Mouse (Mus musculus): ENCODE results near the gene Ehmt2.
A peak's percentile ranks its signal among the peaks of the same experiment; 100 is the strongest.
"Not testable (repeated sequence)": the region's sequence is repeated elsewhere in the genome, so short reads cannot be mapped to it uniquely, and the experiment has no call there.

The Ehmt2 gene

DNA sequence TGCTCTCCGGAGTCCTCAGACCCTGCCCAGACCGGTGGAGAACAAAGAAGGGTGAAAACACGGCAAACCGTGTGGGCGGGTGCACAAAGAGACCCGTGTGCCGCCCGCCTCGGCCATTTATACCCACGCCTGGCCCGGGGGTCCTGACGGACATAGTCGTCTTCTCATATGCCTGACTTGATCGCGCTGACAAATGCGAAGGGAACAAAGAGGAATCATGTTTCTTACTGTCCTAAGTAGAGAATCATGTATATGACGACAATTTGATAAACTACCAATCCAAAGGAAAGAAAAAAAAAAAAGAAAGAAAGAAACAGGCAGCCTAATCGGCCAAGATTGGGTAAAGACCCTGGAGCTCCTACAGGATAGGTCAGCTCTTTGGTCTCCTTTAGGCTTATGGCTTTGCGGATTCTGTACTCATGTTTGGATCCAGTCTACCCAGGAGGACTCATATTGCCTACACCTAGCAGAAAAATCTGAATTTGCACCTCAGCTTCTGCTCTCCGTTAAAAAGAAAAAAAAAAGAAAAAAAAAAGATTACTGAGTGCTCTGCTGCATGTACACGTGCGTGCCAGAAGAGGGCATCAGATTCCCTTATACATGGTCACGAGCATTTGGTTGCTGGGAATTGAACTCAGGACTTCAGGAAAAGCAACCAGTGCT is 54.2 kb downstream of the Ehmt2 start:
- peak; percentile 67 for DNase-seq (ENCODE audit: low read depth in 2 of 2, low spot score in 2 of 2)

DNA sequence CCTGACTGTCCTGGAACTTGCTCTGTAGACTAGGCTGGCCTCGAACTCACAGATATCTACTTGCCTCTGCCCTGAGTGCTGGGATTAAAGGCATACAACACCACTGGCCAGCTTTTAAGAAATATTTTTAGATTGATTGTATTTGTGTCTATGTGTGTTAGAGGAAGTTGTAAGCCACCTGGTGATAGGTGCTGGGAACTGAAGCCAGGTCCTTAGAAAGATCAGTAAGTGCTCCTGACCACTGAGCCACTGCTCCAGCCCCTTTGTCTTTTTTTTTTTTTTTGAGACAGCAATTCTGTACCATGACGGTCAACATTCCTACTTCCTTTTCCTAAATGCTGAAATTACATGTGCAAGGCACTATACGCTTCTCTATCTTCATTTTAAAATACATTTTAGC is 55.0 kb downstream of the Ehmt2 start:
- DNase-seq (ENCODE audit: low read depth in 2 of 2, low spot score in 2 of 2) = no peak

DNA sequence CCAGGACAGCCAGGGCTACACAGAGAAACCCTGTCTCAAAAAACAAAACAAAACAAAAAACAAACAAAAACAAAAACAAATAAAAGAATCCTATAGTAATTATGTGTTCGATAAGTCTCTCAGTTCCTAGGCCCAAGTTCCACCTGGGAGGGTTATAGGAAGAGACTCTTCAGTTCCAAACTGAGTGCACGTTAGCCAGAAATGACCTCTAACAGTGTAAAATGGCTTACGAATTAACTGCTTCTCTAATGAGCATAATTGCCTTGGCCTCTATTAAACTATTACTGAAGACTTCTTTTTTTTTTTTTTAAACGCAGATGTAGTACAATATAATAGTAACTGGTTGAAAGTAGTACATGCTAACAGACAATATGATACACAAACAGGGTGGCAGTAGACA is 55.6 kb downstream of the Ehmt2 start:
- no peak for DNase-seq (ENCODE audit: low read depth in 2 of 2, low spot score in 2 of 2)

DNA sequence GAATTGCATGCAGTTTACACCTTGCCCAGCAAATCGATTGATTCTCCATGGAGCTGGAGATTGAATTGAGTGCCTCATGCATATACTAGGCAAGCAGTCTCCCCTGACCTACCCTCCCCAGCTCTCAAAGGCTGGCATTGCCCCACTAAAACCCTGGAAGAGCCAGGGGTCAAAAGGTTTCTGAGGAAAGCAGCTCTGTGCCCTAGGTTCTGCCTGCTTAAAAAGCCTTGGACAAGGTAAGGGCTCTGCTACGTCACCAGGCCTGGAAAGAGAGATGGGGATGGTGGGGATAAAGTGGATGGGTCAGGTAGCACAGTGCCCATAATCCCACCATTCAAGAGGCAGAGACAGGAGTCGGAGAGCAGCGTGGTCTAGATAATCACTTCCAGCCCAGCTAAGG is 56.6 kb downstream of the Ehmt2 start:
- no peak for DNase-seq (ENCODE audit: low read depth in 2 of 2, low spot score in 2 of 2)

DNA sequence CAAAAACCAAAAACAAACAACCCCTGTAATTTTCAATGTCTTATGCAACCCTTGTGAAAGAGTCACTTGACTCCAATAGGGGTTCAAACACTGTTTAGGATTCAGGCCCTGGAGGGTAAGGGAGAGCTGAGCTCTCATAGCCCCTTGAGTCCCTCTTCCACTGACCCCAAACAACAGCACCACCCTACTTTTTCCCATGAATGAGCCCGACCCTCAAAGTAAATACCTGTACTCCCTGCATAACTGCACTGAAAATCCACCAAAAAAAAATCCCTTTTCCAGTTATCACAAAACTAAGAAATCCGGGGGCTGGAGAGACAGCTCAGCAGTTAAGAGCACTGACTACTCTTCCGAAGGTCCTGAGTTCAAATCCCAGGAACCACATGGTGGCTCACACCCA is 57.6 kb downstream of the Ehmt2 start:
- no peak for DNase-seq (ENCODE audit: low read depth in 2 of 2, low spot score in 2 of 2)

DNA sequence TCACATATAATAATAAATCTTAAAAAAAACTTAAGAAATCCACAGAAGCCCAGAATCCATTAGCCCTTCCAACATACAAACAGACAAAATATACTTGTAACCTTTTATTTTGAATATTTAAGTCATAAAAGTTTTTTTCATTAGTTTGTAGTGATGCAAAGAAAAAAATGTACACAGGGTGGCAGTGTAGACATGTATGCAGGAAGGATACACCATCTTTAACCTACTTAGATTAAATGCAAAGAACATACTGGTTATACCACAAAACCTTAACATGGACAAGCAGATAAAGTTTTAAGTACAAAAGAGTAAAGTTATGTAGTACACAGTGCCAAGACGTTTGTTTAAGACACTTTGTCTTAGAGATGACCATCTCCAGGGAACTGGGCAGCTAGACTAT is 58.1 kb downstream of the Ehmt2 start:
- DNase-seq (ENCODE audit: low read depth in 2 of 2, low spot score in 2 of 2) = no peak

DNA sequence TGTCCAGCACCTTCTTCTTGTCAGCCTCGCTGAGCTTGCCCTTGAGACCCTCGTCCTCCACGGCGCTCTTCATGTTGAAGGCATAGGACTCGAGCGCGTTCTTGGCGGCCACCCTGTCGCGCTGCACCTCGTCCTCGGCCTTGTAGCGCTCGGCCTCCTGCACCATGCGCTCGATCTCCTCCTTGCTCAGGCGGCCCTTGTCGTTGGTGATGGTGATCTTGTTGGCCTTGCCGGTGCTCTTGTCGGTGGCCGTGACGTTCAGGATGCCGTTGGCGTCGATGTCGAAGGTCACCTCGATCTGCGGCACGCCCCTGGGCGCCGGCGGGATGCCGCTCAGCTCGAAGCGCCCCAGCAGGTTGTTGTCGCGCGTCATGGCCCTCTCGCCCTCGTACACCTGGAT is 59.0 kb downstream of the Ehmt2 start:
- DNase-seq (ENCODE audit: low read depth in 2 of 2, low spot score in 2 of 2) = not testable (repeated sequence)

DNA sequence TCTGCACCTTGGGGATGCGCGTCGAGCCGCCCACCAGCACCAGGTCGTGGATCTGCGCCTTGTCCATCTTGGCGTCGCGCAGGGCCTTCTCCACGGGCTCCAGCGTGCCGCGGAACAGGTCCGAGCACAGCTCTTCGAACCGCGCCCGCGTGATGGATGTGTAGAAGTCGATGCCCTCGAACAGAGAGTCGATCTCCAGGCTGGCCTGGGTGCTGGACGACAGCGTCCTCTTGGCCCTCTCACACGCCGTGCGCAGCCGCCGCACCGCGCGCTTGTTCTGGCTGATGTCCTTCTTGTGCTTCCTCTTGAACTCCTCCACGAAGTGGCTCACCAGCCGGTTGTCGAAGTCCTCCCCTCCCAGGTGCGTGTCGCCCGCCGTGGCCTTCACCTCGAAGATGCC is 59.7 kb downstream of the Ehmt2 start:
- not testable (repeated sequence) for DNase-seq (ENCODE audit: low read depth in 2 of 2, low spot score in 2 of 2)

DNA sequence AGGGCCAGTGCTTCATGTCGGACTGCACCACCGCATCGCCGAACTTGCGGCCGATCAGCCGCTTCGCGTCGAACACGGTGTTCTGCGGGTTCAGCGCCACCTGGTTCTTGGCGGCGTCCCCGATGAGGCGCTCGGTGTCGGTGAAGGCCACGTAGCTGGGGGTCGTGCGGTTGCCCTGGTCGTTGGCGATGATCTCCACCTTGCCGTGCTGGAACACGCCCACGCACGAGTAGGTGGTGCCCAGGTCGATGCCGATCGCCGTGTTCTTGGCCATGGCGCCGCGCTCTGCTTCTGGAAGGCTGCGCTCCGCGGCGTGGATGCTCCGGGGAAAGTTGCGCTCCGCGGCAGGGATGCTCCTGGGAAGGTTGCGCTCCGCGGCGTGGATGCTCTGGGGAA is 60.5 kb downstream of the Ehmt2 start:
- DNase-seq (ENCODE audit: low read depth in 2 of 2, low spot score in 2 of 2) = not testable (repeated sequence)

DNA sequence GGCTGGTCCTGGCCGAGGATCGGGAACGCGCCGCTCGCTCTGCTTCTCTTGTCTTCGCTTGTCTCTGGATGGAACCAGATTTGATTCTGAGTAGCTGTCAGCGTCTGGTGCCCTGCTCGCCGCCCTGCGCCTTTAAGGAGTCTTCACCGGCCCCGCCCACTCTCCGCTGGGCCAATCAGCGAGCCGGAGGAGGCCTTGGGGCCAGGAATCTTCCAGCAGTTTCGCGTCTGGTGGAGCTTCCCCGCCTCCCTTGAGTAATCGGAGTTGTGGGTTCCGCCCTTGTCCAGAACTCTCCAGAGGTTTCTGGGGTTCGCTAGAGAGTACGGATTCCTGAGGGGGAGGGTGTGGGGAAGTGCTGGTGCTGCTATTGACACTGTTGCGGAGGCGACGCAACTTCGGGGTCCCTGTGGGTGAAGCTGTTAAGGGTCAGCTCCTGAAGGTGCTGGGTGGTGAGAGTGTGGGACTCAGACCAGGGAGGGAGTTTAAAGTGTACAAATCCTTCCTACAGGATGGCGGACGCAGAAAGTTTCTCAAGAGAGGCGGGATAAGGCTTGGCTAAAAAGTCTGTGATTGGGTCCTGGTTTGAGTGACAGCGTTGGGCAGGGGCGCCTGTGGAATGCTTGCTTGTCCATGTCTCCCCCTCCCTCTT is 61.0 kb downstream of the Ehmt2 start, which contains the start of gene Hspa1b:
Gene Hspa1b (minus strand): TSS at position 109 of the 649 bp plus-strand sequence.
- DNase-seq (ENCODE audit: low read depth in 2 of 2, low spot score in 2 of 2) = peak; percentile 45 to 64

DNA sequence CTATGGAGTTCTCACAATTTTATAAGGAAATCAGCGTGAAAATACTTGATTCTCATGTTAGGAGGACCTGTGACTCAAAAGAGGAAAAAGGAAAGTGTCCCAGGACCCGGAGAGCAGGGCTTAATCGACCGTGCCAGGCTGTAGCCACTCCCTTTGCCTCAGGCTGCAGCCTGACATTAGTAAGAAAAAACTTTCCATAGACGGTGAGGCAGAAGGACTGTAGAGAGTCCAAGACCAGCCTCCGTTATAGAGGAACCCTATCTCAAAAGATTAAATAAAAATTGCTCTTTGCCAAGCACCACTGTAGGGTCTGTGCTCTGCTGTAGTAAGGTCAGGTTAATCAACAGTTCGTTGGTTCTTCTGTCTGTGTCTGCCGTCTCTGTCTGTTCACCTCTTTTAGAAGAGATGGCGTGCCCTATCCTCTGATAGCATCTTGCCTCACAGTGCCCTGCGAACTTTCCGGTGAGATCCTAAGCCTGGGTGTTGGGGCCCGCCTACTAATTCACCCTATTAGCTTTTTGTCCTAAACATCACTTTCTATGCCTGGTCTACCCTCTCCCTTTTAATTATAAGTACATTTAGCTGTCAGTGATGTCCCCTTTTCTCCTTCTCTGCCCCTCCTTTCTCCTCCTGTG is 61.7 kb downstream of the Ehmt2 start:
- DNase-seq (ENCODE audit: low read depth in 2 of 2, low spot score in 2 of 2) = no peak

DNA sequence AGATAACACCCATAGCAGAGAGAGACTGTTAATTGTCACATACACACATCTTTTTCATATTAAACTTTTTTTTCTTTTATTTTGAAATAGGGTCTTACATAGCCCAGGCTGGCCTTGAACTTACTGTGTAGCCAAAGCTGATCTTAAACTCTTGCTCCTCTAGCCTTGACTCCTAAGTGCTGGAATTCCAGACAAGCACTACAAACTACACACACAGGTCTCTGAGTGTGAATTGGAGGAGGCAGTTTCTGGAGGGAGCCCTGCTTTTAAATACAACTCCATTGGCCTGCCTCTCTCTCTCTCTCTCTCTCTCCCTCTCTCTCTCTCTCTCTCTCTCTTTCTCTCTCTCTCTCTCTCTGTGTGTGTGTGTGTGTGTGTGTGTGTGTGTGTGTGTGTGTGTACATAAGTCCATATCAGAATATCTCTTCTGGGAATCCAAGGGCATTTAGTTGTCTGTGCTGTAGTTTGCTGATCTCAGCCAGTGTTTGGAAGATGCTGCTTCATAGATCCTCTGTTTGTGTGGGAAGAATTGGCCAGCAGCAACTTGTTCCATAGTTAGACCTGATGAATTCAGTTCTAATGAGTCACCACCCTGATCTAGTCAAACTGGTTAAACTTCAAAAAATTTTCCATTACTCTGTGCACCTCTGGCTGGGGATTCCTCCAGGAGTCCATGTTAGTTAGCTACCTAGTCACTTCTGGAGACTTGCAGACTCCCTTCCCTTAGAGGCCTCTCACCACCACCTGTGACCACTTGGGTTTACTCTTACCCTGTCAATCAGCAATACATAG is 62.6 kb downstream of the Ehmt2 start:
- DNase-seq (ENCODE audit: low read depth in 2 of 2, low spot score in 2 of 2) = no peak

DNA sequence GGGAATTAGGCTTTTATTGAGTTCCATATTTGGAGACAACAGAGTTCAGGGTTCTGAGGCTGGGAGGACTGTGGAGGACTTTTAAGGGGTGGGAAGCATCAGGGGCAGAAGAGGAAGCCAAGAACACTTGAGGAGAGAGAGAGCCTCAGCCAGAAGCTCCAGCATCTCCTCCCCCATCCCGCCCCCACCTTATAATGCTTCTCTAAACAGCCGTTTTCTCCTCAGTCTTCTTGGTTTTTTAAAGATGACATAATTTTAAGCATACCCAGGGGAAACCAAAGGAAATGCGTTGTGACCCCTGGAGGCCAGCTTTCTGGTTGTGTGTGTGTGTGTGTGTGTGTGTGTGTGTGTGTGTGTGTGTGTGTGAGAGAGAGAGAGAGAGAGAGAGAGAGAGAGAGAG is 63.9 kb downstream of the Ehmt2 start:
- DNase-seq (ENCODE audit: low read depth in 2 of 2, low spot score in 2 of 2) = no peak

DNA sequence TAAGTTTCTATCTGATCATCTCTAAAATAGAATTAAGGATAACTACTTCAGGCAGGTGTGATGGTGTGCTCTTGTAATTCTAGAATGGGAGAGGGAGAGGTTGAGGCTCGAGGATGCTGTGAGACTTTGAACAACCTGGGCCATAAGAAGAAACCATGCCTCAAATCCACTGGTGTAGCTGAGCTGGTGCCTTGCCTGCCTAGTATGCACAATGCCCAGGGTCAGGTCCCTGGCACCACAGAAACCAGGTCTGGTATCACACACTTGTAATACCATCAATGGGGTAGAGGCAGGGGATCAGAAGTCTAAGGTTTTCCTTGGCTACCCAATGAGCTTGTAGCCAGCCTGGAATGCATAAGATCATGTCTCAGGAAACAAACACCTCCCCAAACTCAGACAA is 64.6 kb downstream of the Ehmt2 start:
- no peak for DNase-seq (ENCODE audit: low read depth in 2 of 2, low spot score in 2 of 2)
